Mouse (Mus musculus): Measurements from ENCODE around the gene Ppp2r5a. TPM values are rescaled to one million over a fixed set of nuclear protein-coding genes. Genes with fewer than 3 reads are reported as not detected.

Gene Ppp2r5a
- polyA plus RNA-seq, 1 experiment, result 96.6 TPM

GRCm38 (mm10) chr1:191396897-191397849 is 5.9 kb downstream of the Ppp2r5a start:
- TF ChIP-seq CTCF (IDR thresholded peaks at IDR 0.05; ENCODE audit: control insufficient read depth, insufficient read depth, low read length), result no peak
- peak; percentile 90 for TF ChIP-seq POLR2A (IDR thresholded peaks at IDR 0.05; ENCODE audit: borderline replicate concordance, control insufficient read depth, low read depth, low read length)
- Histone ChIP-seq H3K4me1 (ENCODE audit: control insufficient read depth, insufficient read depth, low read length) (no peaks in the 10 kb centered on the region; the same call in 1 of the 2 replicates), H3K27ac (ENCODE audit: control insufficient read depth, insufficient read depth, low read depth, low read length, poor library complexity) (peak overlapping the region; percentile 99), H3K4me3 (replicated peaks; ENCODE audit: control insufficient read depth, low read depth, low read length) (peak overlapping the region; percentile 78)
- under 1% methylated on average over 82 of the region's 82 CpGs for WGBS

DNA sequence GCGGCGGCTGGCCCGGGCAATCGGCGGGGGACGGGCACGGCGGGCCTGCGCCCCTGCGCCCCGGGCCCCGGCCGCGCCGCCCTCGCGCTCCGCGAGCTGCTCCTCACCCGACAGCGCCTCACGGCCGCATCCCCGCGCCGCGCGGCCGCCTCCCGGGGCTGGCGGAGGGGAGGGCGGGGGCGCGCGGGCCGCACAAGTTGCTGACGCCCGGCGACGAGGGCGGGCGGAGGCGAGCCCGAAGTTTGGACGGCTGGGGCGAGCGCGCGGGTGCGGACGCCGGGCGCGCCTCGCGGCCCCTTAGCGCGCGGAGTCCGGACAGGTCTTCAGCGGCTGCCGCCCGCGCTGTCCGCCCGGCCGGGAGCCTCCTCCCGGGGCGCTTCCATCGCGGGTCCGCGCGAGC is 6.6 kb downstream of the Ppp2r5a start:
- WGBS, result under 1% methylated on average over 72 of the region's 74 CpGs
- Histone ChIP-seq H3K27ac (ENCODE audit: control insufficient read depth, insufficient read depth, low read depth, low read length, poor library complexity) (peak overlapping the region; percentile 99), H3K4me3 (replicated peaks; ENCODE audit: control insufficient read depth, low read depth, low read length) (peak overlapping the region; percentile 69), H3K4me1 (ENCODE audit: control insufficient read depth, insufficient read depth, low read length) (no peaks in the 10 kb centered on the region; the same call in 1 of the 2 replicates)
- TF ChIP-seq CTCF (IDR thresholded peaks at IDR 0.05; ENCODE audit: control insufficient read depth, insufficient read depth, low read length) (no peak), POLR2A (IDR thresholded peaks at IDR 0.05; ENCODE audit: borderline replicate concordance, control insufficient read depth, low read depth, low read length) (no peak)

DNA sequence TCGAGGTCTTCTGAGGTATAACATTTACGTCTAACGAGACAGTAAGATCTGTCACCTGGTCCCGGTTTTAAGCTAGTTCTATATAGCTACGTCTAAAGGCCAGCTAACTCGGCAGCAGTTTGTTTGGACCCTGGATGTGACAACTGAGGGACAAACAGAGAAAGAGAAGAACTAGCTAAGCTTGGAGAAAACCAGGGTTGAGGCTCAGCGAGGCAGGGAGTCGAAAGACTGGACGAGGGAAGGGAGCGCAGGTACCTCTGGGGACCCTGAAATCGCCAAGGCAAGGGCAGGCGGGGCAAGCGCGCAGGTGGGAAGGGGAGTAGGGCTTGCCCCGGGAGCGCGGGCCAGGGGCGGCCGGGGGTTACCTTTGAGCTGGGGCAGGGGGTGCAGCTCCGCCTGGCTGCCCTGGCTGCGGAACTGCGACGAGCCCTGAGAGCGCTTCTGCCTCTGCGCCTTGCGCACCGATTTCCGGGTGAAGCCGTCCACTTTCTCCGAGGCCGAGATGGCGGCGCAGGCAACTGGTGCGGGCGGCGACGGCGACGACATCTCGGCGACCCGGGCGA is 7.1 kb downstream of the Ppp2r5a start:
- Histone ChIP-seq H3K4me1 (ENCODE audit: control insufficient read depth, insufficient read depth, low read length) (no peaks in the 10 kb centered on the region; the same call in 1 of the 2 replicates), H3K27ac (ENCODE audit: control insufficient read depth, insufficient read depth, low read depth, low read length, poor library complexity) (peak overlapping the region; percentile 99), H3K4me3 (replicated peaks; ENCODE audit: control insufficient read depth, low read depth, low read length) (peak overlapping the region; percentile 69)
- TF ChIP-seq POLR2A (IDR thresholded peaks at IDR 0.05; ENCODE audit: borderline replicate concordance, control insufficient read depth, low read depth, low read length), result peak; percentile 49; the same call in 1 of the 2 replicates
- TF ChIP-seq CTCF (IDR thresholded peaks at IDR 0.05; ENCODE audit: control insufficient read depth, insufficient read depth, low read length), result no peak
- 1% methylated on average over 43 of the region's 43 CpGs for WGBS

- Histone ChIP-seq H3K4me1 (ENCODE audit: control insufficient read depth, insufficient read depth, low read length) (no peaks in the 10 kb centered on the region), H3K27ac (ENCODE audit: control insufficient read depth, insufficient read depth, low read depth, low read length, poor library complexity) (no peak overlapping the region), H3K4me3 (replicated peaks; ENCODE audit: control insufficient read depth, low read depth, low read length) (peak overlapping the region; percentile 69)
- 2% methylated on average over 1 of the region's 1 CpGs for WGBS
- TF ChIP-seq POLR2A (IDR thresholded peaks at IDR 0.05; ENCODE audit: borderline replicate concordance, control insufficient read depth, low read depth, low read length), result no peak
- TF ChIP-seq CTCF (IDR thresholded peaks at IDR 0.05; ENCODE audit: control insufficient read depth, insufficient read depth, low read length), result no peak
Observed at GRCm38 (mm10) chr1:191395200-191395599, 7.9 kb downstream of the Ppp2r5a start.

DNA sequence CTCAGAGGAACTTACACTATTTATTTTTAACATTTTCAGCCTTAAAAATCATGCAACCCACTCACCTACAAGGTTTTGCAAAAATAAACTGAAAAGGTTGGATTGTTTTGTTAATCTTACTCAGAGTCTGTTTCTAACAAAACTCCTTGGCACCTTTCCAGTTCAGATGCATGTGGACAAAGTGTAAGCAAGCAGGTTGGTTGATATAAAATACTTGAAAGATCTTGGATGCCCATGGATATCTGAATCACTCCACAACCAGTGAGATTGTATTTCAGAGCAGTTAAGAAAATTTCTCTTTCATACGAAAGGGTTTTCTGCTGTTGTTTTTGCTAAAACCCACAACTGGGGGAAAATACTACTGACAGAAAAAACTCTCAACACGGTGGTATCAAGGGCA is 8.9 kb downstream of the Ppp2r5a start:
- Histone ChIP-seq H3K4me1 (ENCODE audit: control insufficient read depth, insufficient read depth, low read length) (no peaks in the 10 kb centered on the region), H3K27ac (ENCODE audit: control insufficient read depth, insufficient read depth, low read depth, low read length, poor library complexity) (no peak overlapping the region), H3K4me3 (replicated peaks; ENCODE audit: control insufficient read depth, low read depth, low read length) (peak overlapping the region; percentile 44)
- WGBS, result 3% methylated on average over 2 of the region's 2 CpGs
- TF ChIP-seq POLR2A (IDR thresholded peaks at IDR 0.05; ENCODE audit: borderline replicate concordance, control insufficient read depth, low read depth, low read length) (no peak), CTCF (IDR thresholded peaks at IDR 0.05; ENCODE audit: control insufficient read depth, insufficient read depth, low read length) (no peak)

DNA sequence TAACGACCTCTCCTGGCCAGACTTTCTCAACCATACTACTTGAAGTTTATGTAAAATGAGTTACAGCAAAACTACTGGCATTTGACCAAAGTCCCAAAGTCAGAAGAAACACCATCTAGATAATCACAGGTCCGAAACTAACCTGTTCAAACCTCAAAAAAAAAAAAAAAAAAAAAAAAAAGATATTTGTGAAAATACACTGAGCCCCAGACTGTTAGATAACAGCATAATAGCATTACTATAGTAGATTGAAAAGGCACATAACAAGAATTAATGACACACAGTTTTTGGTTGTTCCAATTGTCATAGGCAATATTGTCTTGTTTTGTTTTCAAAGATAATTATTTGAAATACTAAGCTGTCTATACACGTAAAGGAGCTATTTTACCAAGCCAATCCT is 9.5 kb downstream of the Ppp2r5a start:
- no peak for TF ChIP-seq CTCF (IDR thresholded peaks at IDR 0.05; ENCODE audit: control insufficient read depth, insufficient read depth, low read length)
- no peak for TF ChIP-seq POLR2A (IDR thresholded peaks at IDR 0.05; ENCODE audit: borderline replicate concordance, control insufficient read depth, low read depth, low read length)
- 34% methylated on average over 3 of the region's 3 CpGs for WGBS
- H3K4me1 ChIP-seq (ENCODE audit: control insufficient read depth, insufficient read depth, low read length), result no peaks in the 10 kb centered on the region
- no peak overlapping the region for H3K4me3 ChIP-seq (replicated peaks; ENCODE audit: control insufficient read depth, low read depth, low read length)
- H3K27ac ChIP-seq (ENCODE audit: control insufficient read depth, insufficient read depth, low read depth, low read length, poor library complexity), result no peak overlapping the region

DNA sequence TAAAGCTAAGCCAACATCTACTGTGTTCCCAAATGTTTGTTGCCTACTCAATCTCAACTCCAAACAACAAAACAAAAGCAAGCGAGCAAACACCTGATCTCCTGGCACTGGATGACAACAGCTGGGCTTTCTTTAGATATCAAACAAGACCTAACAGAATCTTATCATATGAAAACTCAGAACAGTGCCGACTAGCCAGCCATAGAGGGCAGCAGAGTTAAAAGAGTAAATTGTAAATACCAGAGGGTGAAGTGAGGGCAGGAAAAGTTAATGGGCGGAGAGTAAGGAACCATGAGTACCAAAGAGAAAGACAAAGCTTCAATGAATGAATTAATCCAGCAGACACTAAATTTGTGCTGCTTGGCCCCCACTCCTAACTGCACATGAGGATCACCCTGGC is 11.8 kb downstream of the Ppp2r5a start:
- Histone ChIP-seq H3K4me1 (ENCODE audit: control insufficient read depth, insufficient read depth, low read length) (no peaks in the 10 kb centered on the region), H3K27ac (ENCODE audit: control insufficient read depth, insufficient read depth, low read depth, low read length, poor library complexity) (no peak overlapping the region), H3K4me3 (replicated peaks; ENCODE audit: control insufficient read depth, low read depth, low read length) (no peak overlapping the region)
- WGBS, result 6% methylated on average over 3 of the region's 3 CpGs
- TF ChIP-seq POLR2A (IDR thresholded peaks at IDR 0.05; ENCODE audit: borderline replicate concordance, control insufficient read depth, low read depth, low read length) (no peak), CTCF (IDR thresholded peaks at IDR 0.05; ENCODE audit: control insufficient read depth, insufficient read depth, low read length) (no peak)

- no peak overlapping the region for H3K4me3 ChIP-seq (replicated peaks; ENCODE audit: control insufficient read depth, low read depth, low read length)
- H3K4me1 ChIP-seq (ENCODE audit: control insufficient read depth, insufficient read depth, low read length), result no peaks in the 10 kb centered on the region; the same call in 1 of the 2 replicates
- no peak overlapping the region for H3K27ac ChIP-seq (ENCODE audit: control insufficient read depth, insufficient read depth, low read depth, low read length, poor library complexity)
- TF ChIP-seq POLR2A (IDR thresholded peaks at IDR 0.05; ENCODE audit: borderline replicate concordance, control insufficient read depth, low read depth, low read length), result no peak
- TF ChIP-seq CTCF (IDR thresholded peaks at IDR 0.05; ENCODE audit: control insufficient read depth, insufficient read depth, low read length), result no peak
- WGBS, result 91% methylated on average over 10 of the region's 10 CpGs
Observed at GRCm38 (mm10) chr1:191384786-191385430, 18.2 kb downstream of the Ppp2r5a start.

All from bone marrow, adult 2 months (tissue).